Mouse (Mus musculus): ENCODE data around the gene Fbxw21.

Gene Fbxw21

GRCm38 (mm10) chr9:109111101-109111500, 50.7 kb downstream of the Fbxw21 start:
- DNase-seq: no peak

DNA sequence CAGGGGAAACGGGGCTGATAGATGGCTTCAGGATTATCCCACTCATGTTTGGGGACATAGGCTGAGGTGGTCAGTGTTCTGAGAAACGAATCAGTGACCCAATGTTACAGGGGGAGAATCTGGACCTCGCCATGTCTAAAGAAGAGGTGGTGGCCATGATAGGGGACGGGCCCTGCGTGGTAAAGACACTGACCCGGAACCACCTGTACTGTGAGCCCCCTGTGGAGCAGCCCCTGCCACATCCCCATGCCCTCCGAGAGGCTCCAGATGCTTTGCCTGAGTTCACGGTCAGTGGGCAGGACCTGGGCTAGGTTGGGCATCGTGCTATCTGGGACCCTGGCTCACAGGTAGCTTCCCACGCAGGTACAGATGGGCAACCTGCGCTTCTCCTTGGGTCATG, 51.6 kb downstream of the Fbxw21 start:
- peak in 1 of 2 experiments; percentile 24 for DNase-seq

DNA sequence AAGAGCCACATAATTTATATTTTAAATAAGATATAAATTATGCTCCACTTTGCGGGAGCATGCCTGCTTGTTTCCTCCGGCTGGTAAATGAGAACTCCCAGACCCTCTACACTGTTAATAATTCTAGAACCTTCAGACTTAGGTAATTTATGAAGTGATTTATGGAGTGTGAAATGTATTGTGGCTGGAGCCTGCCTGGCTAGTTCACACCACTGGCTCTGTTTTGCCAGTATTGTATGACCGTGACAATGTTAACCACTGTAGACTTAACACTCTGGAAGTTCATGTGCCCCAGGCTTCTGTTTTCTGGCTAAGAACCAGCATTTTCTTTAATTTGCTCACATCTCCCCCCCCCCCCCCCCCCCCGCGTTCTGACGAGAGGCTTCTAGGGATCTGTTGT, 54.5 kb downstream of the Fbxw21 start:
- no peak for DNase-seq

DNA sequence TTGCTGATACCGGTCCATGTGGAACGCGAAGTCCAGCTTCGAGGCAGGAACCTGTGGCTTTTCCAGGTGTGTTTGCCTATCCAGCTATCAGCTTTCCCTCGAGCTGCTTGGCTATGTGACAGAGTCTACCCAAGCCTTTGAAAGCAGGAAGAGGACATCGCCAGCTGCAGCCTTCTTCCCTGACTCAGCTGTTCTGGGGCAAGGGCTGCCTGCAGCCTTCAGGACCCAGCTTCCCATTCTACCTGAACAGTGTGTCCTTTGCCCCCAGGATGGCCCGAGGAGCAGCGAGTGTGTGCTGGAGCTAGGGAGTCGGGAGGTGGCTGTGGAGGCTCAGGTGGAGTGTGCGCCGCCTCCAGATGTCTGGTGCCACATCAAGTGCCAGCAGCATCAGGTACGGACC, 56.2 kb downstream of the Fbxw21 start:
- no peak for DNase-seq

GRCm38 (mm10) chr9:109105011-109105410, 56.8 kb downstream of the Fbxw21 start:
- DNase-seq: peak; percentile 45 to 70

- no peak for DNase-seq
These were observed 57.8 kb downstream of the Fbxw21 start for GRCm38 (mm10) chr9:109104083-109104482.

GRCm38 (mm10) chr9:109103250-109103649, 58.6 kb downstream of the Fbxw21 start:
- no peak for DNase-seq

GRCm38 (mm10) chr9:109102541-109102940, 59.3 kb downstream of the Fbxw21 start:
- DNase-seq: no peak

DNA sequence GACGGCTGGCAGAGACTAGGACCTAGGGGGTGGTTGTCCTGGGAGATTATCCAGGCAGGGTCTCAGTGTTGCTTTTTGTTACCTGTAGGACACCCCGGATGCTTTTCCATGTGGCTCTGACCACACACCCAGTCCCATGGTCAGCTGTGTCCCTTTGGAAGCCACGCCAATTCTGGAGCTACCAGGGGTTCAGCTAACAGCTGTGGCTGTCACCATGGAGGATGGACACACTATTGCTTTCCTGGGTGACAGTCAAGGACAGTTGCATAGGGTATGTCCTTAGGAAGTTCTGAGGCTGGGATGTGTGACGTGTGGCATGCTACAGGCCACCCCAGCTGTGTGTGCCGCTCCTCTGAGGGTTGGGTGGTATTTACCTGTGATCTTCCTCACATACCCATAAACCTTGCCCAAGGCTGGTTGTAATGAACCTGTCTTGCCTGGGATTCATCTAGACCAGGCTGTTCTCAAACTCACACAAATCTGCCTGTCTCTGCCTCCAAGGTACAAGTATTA, 59.9 kb downstream of the Fbxw21 start:
- DNase-seq: no peak

- DNase-seq: no peak
These were observed 61.4 kb downstream of the Fbxw21 start for GRCm38 (mm10) chr9:109100307-109100928.

DNA sequence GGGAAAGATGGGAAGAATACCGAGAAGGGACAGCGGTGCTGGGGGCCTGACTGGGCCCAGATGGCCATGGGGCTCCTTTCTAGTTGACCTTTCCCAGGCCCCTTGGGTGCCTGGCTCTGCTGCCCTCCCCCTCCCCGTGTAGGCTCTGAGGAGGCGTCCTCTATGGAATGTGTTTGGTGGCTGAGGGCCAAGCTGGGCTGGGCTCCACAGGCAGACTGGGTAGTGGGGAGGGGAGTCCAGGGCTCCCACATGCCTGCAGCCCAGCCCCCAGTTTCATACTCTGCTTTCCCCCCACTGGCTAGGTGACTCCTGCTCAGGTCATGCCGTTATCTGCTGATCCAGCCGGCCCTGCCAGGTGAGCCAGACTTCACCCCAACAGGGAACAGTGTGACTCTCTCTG, 62.9 kb downstream of the Fbxw21 start:
- DNase-seq: peak; percentile 86 to 92

- no peak for DNase-seq
These were observed 63.5 kb downstream of the Fbxw21 start for GRCm38 (mm10) chr9:109098366-109098765.

DNA sequence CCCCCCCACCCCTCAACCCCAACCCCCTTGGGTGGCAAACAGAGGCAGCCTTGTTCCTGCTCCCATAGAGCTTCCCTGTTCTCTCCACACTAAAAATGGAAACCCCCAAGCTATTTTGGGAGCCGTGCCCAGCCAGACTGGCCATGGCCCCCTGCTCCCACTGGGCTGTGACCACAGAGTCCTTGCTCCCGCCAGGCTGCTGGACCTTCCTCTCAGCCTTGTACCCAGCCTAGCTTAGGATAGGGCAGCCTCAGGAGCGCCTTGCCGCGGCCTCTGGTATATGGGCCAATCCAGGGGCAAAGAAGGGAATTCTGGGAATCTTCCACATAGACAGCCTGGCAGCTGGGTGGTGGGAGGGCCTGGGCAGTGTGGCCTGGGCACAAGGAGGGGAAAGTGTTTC, 64.0 kb downstream of the Fbxw21 start:
- peak in 1 of 2 experiments; percentile 74 for DNase-seq

- DNase-seq: no peak
These were observed 64.5 kb downstream of the Fbxw21 start for GRCm38 (mm10) chr9:109097291-109097690.

DNA sequence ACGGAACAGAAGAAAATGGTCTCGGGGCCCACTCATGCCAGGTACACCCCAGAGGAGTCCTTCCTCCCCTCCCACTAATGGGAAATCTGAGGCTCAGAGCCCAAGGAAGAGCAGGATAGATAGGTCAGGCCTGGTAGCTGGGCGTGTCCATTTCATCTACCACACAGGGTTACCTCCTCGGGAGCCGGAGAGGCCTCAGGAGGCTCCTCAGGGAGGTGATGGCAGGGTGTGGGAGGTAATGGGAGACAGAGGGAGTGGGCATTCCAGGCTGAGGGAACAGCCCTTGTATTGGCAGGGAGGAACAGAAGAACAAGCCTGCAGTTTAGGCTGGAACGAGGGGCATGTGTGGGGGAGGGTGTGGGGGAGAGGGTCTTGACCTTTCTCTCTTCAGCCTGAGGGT, 65.0 kb downstream of the Fbxw21 start:
- DNase-seq: peak in 1 of 2 experiments; percentile 59

- no peak for DNase-seq
These were observed 65.6 kb downstream of the Fbxw21 start for GRCm38 (mm10) chr9:109096251-109096661.

DNA sequence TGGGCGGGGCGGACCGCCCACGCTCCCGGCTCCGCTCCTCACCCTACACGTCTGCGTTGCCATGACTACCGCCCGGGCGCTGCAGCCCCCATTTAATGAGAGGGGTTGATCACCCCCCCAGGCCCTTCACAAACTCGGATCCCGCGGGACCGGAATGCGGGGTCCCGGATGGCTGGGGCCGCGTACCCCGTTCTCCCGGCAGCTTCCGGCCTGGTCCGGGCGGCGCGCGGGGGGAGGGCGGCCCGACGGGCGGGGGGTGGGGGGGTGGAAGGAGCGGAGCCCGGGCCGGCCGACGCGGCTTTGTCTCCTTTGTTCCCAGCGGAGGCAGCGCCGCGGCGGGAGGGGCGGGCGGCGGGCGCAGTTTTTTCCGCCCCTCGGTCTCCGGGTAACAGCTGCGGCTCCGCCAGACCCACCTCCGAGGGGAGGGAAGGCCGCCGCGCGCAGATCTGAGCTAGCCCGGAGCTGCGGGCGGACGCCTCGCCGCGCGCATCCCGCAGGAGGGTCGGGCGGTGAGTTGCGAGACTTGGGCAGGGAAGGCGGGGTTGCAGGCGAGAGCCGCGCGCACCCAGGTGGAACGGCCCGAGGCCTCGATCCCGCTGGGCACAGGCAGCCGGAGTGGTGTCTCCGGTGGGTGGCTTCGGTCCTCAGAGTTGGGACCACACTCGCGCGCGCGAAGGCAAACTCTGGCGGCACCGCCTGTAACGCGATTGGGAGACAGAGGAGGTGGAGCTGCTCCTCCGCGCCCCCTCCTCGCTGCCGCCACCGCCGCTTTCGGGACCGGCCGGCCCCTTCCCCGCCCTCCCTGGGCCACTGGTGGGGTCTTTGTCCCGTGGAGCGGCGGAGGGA, 66.5 kb downstream of the Fbxw21 start, which contains the start of gene Plxnb1:
Plxnb1 (plus strand) TSS at position 253 of the 846 bp plus-strand sequence.
- DNase-seq: peak; percentile 69 to 85

GRCm38 (mm10) chr9:109094553-109095136, 67.2 kb downstream of the Fbxw21 start:
- DNase-seq: peak in 1 of 2 experiments; percentile 80

DNA sequence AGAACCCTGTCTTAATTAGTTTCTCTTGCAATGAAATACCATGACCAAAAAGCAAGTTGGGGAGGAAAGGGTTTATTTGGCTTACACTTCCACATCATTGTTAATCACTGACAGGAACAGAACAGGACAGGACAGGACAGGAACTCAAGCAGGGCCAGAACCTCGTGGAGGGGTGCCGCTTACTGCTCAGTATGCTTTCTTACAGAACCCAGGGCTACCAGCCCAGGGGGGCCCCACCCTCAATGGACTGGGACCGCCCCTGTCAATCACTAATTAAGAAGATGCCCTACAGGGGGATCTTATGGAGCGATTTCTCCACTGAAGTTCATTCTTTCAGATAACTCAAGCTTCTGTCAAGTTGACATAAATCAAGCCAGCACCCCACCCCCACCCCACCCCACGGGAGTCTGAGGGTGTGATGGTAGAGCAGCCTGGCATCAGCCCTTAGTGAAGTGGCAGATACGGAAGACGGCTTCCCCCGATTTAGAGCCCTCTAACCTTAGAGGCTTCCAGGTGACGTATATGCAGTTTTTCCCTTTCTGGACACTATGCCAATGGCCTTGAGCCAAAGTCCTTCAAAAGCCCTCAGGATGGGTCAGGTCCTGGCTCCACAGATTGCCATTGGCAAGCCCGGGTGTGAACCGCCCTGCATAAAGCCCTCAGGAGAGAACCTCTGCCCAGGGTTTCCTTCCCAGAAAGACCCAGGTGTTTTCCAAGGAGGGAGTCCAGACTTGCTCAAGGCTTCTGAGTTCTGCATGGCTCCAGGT, 67.9 kb downstream of the Fbxw21 start:
- DNase-seq: peak; percentile 62 to 83

DNA sequence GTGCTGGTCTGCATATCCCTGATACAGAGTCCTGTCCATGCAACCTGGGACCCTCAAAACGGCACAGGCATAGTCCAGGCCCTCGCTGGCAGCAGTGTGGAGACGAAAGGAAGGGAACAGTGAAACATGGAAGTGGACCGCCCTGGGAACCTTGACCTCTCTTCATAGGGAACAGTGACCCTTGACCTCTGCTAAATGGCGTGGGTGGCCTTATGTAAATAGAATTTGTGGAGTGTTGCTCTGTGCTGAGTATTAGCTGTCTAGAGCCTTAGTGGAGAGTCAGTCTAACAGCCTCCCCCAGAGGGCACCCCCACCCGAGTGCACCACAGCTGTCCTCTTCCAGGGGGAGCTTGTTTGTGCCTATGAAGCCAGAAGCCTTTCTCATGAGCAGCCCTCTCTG, 69.0 kb downstream of the Fbxw21 start:
- DNase-seq: peak in 1 of 2 experiments; percentile 65

GRCm38 (mm10) chr9:109091802-109092201, 70.0 kb downstream of the Fbxw21 start:
- no peak for DNase-seq

GRCm38 (mm10) chr9:109090446-109090845, 71.4 kb downstream of the Fbxw21 start:
- no peak for DNase-seq
